Mouse (Mus musculus): Measurements from ENCODE around the gene Zfp612. TPM values are rescaled to one million over a fixed set of nuclear protein-coding genes. Genes with fewer than 3 reads are reported as not detected.

Zfp612 gene
- polyA plus RNA-seq, 1 experiment from 2014 or later, result 8.1 TPM

GRCm38 (mm10) chr8:110065676-110066075 lies 13.9 kb upstream of the Zfp612 start:
- WGBS, result 87% methylated on average over 4 of the region's 4 CpGs
- Histone ChIP-seq H3K9me3 (no peaks in the 10 kb centered on the region), H3K27me3 (no peaks in the 10 kb centered on the region), H3K27ac (no peak overlapping the region), H3K36me3 (no peaks in the 10 kb centered on the region), H3K4me2 (no peak overlapping the region), H3K9ac (no peak overlapping the region), H3K4me1 (peaks cover 2% of the 10 kb centered on the region; the same call in 1 of the 2 replicates), H3K4me3 (no peak overlapping the region)
- ATAC-seq (ENCODE audit: insufficient number of reproducible peaks, low FRiP score, low TSS enrichment, low read depth), result no peak

- Histone ChIP-seq H3K9ac (no peak overlapping the region), H3K4me1 (no peaks in the 10 kb centered on the region), H3K27ac (no peak overlapping the region), H3K4me3 (no peak overlapping the region), H3K4me2 (no peak overlapping the region), H3K36me3 (no peaks in the 10 kb centered on the region), H3K27me3 (0 out of 2 replicates have a peak, but pooled peaks cover 11% of the 10 kb centered on the region), H3K9me3 (no peaks in the 10 kb centered on the region)
- 78% methylated on average over 4 of the region's 4 CpGs for WGBS
- ATAC-seq (ENCODE audit: insufficient number of reproducible peaks, low FRiP score, low TSS enrichment, low read depth), result no peak
Observed at GRCm38 (mm10) chr8:110069706-110070105, 9.8 kb upstream of the Zfp612 start.

- Histone ChIP-seq H3K9ac (no peak overlapping the region), H3K9me3 (no peaks in the 10 kb centered on the region), H3K27ac (no peak overlapping the region), H3K27me3 (0 out of 2 replicates have a peak, but pooled peaks cover 11% of the 10 kb centered on the region), H3K4me3 (no peak overlapping the region), H3K4me1 (no peaks in the 10 kb centered on the region), H3K4me2 (no peak overlapping the region), H3K36me3 (no peaks in the 10 kb centered on the region)
- WGBS, result 13% methylated on average over 9 of the region's 9 CpGs
- no peak for ATAC-seq (ENCODE audit: insufficient number of reproducible peaks, low FRiP score, low TSS enrichment, low read depth)
Observed at GRCm38 (mm10) chr8:110071600-110071999, 7.9 kb upstream of the Zfp612 start.

GRCm38 (mm10) chr8:110074496-110074895 lies 5.0 kb upstream of the Zfp612 start:
- Histone ChIP-seq H3K9me3 (no peaks in the 10 kb centered on the region), H3K4me2 (no peak overlapping the region), H3K27ac (no peak overlapping the region), H3K27me3 (peaks cover 11% of the 10 kb centered on the region; the same call in 1 of the 2 replicates), H3K9ac (no peak overlapping the region), H3K4me3 (no peak overlapping the region), H3K4me1 (peaks cover 4% of the 10 kb centered on the region; the same call in 1 of the 2 replicates), H3K36me3 (no peaks in the 10 kb centered on the region)
- no peak for ATAC-seq (ENCODE audit: insufficient number of reproducible peaks, low FRiP score, low TSS enrichment, low read depth)
- 82% methylated on average over 8 of the region's 8 CpGs for WGBS

GRCm38 (mm10) chr8:110082416-110083105 lies 3.0 kb downstream of the Zfp612 start:
- no peak for ATAC-seq (ENCODE audit: insufficient number of reproducible peaks, low FRiP score, low TSS enrichment, low read depth)
- H3K4me3 ChIP-seq, result no peak overlapping the region
- peaks cover 46% of the 10 kb centered on the region for H3K36me3 ChIP-seq
- no peaks in the 10 kb centered on the region for H3K9me3 ChIP-seq
- no peak overlapping the region for H3K27ac ChIP-seq
- H3K4me2 ChIP-seq, result no peak overlapping the region
- no peaks in the 10 kb centered on the region; the same call in 1 of the 2 replicates for H3K27me3 ChIP-seq
- WGBS, result 78% methylated on average over 11 of the region's 11 CpGs
- peaks cover 11% of the 10 kb centered on the region for H3K4me1 ChIP-seq
- no peak overlapping the region for H3K9ac ChIP-seq

GRCm38 (mm10) chr8:110091869-110092268 lies 12.3 kb downstream of the Zfp612 start:
- Histone ChIP-seq H3K4me3 (no peak overlapping the region), H3K4me2 (no peak overlapping the region), H3K9ac (no peak overlapping the region), H3K27ac (no peak overlapping the region), H3K9me3 (peaks cover 9% of the 10 kb centered on the region; the same call in 1 of the 2 replicates), H3K27me3 (no peaks in the 10 kb centered on the region), H3K4me1 (no peaks in the 10 kb centered on the region), H3K36me3 (peaks cover 30% of the 10 kb centered on the region)
- ATAC-seq (ENCODE audit: insufficient number of reproducible peaks, low FRiP score, low TSS enrichment, low read depth), result no peak
- 40% methylated on average over 1 of the region's 1 CpGs for WGBS

- H3K4me1 ChIP-seq, result no peaks in the 10 kb centered on the region
- no peak within 1 kb of the TSS for H3K9ac ChIP-seq
- H3K9me3 ChIP-seq, result no peaks in the 10 kb centered on the region
- H3K4me2 ChIP-seq, result no peak within 1 kb of the TSS
- H3K36me3 ChIP-seq, result no peaks in the 10 kb centered on the region
- no peak within 1 kb of the TSS for H3K27ac ChIP-seq
- H3K27me3 ChIP-seq, result no peaks in the 10 kb centered on the region
- ATAC-seq (ENCODE audit: insufficient number of reproducible peaks, low FRiP score, low TSS enrichment, low read depth), result no peak
- 83% methylated on average over 12 of the region's 12 CpGs for WGBS
- H3K4me3 ChIP-seq, result no peak within 1 kb of the TSS
Observed at GRCm38 (mm10) chr8:110100907-110101306, 21.4 kb downstream of the Zfp612 start, which contains the start of gene Gm21964. TSS of gene Gm21964 (plus strand) at chr8:110101207.

GRCm38 (mm10) chr8:110101676-110102075 lies 22.1 kb downstream of the Zfp612 start:
- H3K36me3 ChIP-seq, result no peaks in the 10 kb centered on the region

GRCm38 (mm10) chr8:110102653-110103052 lies 23.1 kb downstream of the Zfp612 start, which contains the start of gene Gm17720:
TSS of gene Gm17720 (minus strand) at chr8:110102753.
- no peak within 1 kb of the TSS for H3K4me2 ChIP-seq
- no peaks in the 10 kb centered on the region for H3K9me3 ChIP-seq
- no peaks in the 10 kb centered on the region for H3K27me3 ChIP-seq
- H3K4me1 ChIP-seq, result no peaks in the 10 kb centered on the region
- 90% methylated on average over 3 of the region's 3 CpGs for WGBS
- H3K9ac ChIP-seq, result no peak within 1 kb of the TSS
- no peak within 1 kb of the TSS for H3K4me3 ChIP-seq
- H3K27ac ChIP-seq, result no peak within 1 kb of the TSS
- no peak for ATAC-seq (ENCODE audit: insufficient number of reproducible peaks, low FRiP score, low TSS enrichment, low read depth)
- no peaks in the 10 kb centered on the region for H3K36me3 ChIP-seq

More at GRCm38 (mm10) chr8:110101676-110102075, 22.1 kb downstream of the Zfp612 start:
- H3K4me3 ChIP-seq, result no peak overlapping the region
- H3K27ac ChIP-seq, result no peak overlapping the region
- no peaks in the 10 kb centered on the region for H3K4me1 ChIP-seq
- no peak for ATAC-seq (ENCODE audit: insufficient number of reproducible peaks, low FRiP score, low TSS enrichment, low read depth)
- WGBS, result 87% methylated on average over 15 of the region's 15 CpGs
- no peak overlapping the region for H3K9ac ChIP-seq
- H3K4me2 ChIP-seq, result no peak overlapping the region
- no peaks in the 10 kb centered on the region for H3K27me3 ChIP-seq
- no peaks in the 10 kb centered on the region for H3K9me3 ChIP-seq

- WGBS, result 42% methylated on average over 6 of the region's 6 CpGs
Observed at GRCm38 (mm10) chr8:110119715-110120114, 40.2 kb downstream of the Zfp612 start.

GRCm38 (mm10) chr8:110130537-110130936 lies 51.0 kb downstream of the Zfp612 start:
- Histone ChIP-seq H3K36me3 (no peaks in the 10 kb centered on the region), H3K4me1 (no peaks in the 10 kb centered on the region)
- 21% methylated on average over 13 of the region's 13 CpGs for WGBS

More at GRCm38 (mm10) chr8:110119715-110120114, 40.2 kb downstream of the Zfp612 start:
- 0 out of 2 replicates have a peak, but pooled peaks cover 2% of the 10 kb centered on the region for H3K4me1 ChIP-seq
- no peaks in the 10 kb centered on the region for H3K9me3 ChIP-seq
- H3K4me3 ChIP-seq, result no peak overlapping the region
- no peaks in the 10 kb centered on the region for H3K27me3 ChIP-seq
- no peaks in the 10 kb centered on the region for H3K36me3 ChIP-seq
- H3K4me2 ChIP-seq, result no peak overlapping the region
- no peak overlapping the region for H3K9ac ChIP-seq
- H3K27ac ChIP-seq, result no peak overlapping the region
- no peak for ATAC-seq (ENCODE audit: insufficient number of reproducible peaks, low FRiP score, low TSS enrichment, low read depth)

GRCm38 (mm10) chr8:110134236-110134635 lies 54.7 kb downstream of the Zfp612 start:
- H3K9ac ChIP-seq, result no peak overlapping the region
- no peaks in the 10 kb centered on the region for H3K27me3 ChIP-seq
- ATAC-seq (ENCODE audit: insufficient number of reproducible peaks, low FRiP score, low TSS enrichment, low read depth), result no peak
- H3K4me2 ChIP-seq, result no peak overlapping the region
- no peaks in the 10 kb centered on the region for H3K36me3 ChIP-seq
- 71% methylated on average over 8 of the region's 8 CpGs for WGBS
- H3K4me1 ChIP-seq, result no peaks in the 10 kb centered on the region
- no peaks in the 10 kb centered on the region for H3K9me3 ChIP-seq
- no peak overlapping the region for H3K4me3 ChIP-seq
- no peak overlapping the region for H3K27ac ChIP-seq

More at GRCm38 (mm10) chr8:110130537-110130936, 51.0 kb downstream of the Zfp612 start:
- H3K9me3 ChIP-seq, result no peaks in the 10 kb centered on the region
- ATAC-seq (ENCODE audit: insufficient number of reproducible peaks, low FRiP score, low TSS enrichment, low read depth), result no peak
- H3K27ac ChIP-seq, result no peak overlapping the region
- no peak overlapping the region for H3K4me3 ChIP-seq
- H3K27me3 ChIP-seq, result 0 out of 2 replicates have a peak, but pooled peaks cover 3% of the 10 kb centered on the region
- no peak overlapping the region for H3K4me2 ChIP-seq
- no peak overlapping the region for H3K9ac ChIP-seq

Measured in limb, embryonic 15.5 days (tissue).